Mouse (Mus musculus): ENCODE results near the gene Acap2. TPM values are rescaled to one million over a fixed set of nuclear protein-coding genes. Genes with fewer than 3 reads are reported as not detected.

Acap2 gene
- polyA plus RNA-seq, 1 experiment from 2014 or later, result 8.9 TPM

- H3K4me2 ChIP-seq (ENCODE audit: low read length), result no peak overlapping the region
- H3K27me3 ChIP-seq (ENCODE audit: control insufficient read depth, insufficient read depth, low read depth, low read length), result no peaks in the 10 kb centered on the region
- H3K9ac ChIP-seq (ENCODE audit: low read depth, low read length), result no peak overlapping the region
- H3K36me3 ChIP-seq (ENCODE audit: control insufficient read depth, insufficient read depth, low read length), result peaks cover 5% of the 10 kb centered on the region; the same call in 1 of the 2 replicates
- H3K27ac ChIP-seq (ENCODE audit: low read length), result no peak overlapping the region
- no peak overlapping the region for H3K4me3 ChIP-seq (ENCODE audit: low read depth, low read length)
- ATAC-seq, result no peak
- 26% methylated on average over 6 of the region's 6 CpGs for WGBS
- H3K9me3 ChIP-seq (replicated peaks; ENCODE audit: control insufficient read depth, low read length, poor library complexity, severe bottlenecking), result no peaks in the 10 kb centered on the region
- H3K4me1 ChIP-seq (ENCODE audit: control insufficient read depth, insufficient read depth, low read length), result no peaks in the 10 kb centered on the region
These were observed 59.1 kb downstream of the Acap2 start for GRCm38 (mm10) chr16:31141916-31142315.

- Histone ChIP-seq H3K36me3 (ENCODE audit: control insufficient read depth, insufficient read depth, low read length) (peaks cover 5% of the 10 kb centered on the region), H3K4me3 (ENCODE audit: low read depth, low read length) (no peak overlapping the region), H3K27ac (ENCODE audit: low read length) (no peak overlapping the region), H3K9ac (ENCODE audit: low read depth, low read length) (no peak overlapping the region), H3K27me3 (ENCODE audit: control insufficient read depth, insufficient read depth, low read depth, low read length) (no peaks in the 10 kb centered on the region), H3K4me1 (ENCODE audit: control insufficient read depth, insufficient read depth, low read length) (no peaks in the 10 kb centered on the region), H3K4me2 (ENCODE audit: low read length) (no peak overlapping the region), H3K9me3 (replicated peaks; ENCODE audit: control insufficient read depth, low read length, poor library complexity, severe bottlenecking) (no peaks in the 10 kb centered on the region)
- WGBS, result 66% methylated on average over 13 of the region's 13 CpGs
- no peak for ATAC-seq
These were observed 64.3 kb downstream of the Acap2 start for GRCm38 (mm10) chr16:31136616-31137253.

GRCm38 (mm10) chr16:31135519-31135918 is 65.5 kb downstream of the Acap2 start:
- H3K36me3 ChIP-seq (ENCODE audit: control insufficient read depth, insufficient read depth, low read length), result peaks cover 8% of the 10 kb centered on the region
- H3K9me3 ChIP-seq (replicated peaks; ENCODE audit: control insufficient read depth, low read length, poor library complexity, severe bottlenecking), result no peaks in the 10 kb centered on the region
- no peaks in the 10 kb centered on the region for H3K27me3 ChIP-seq (ENCODE audit: control insufficient read depth, insufficient read depth, low read depth, low read length)
- 63% methylated on average over 8 of the region's 8 CpGs for WGBS
- H3K9ac ChIP-seq (ENCODE audit: low read depth, low read length), result no peak overlapping the region
- ATAC-seq, result no peak
- H3K4me2 ChIP-seq (ENCODE audit: low read length), result no peak overlapping the region
- H3K4me3 ChIP-seq (ENCODE audit: low read depth, low read length), result no peak overlapping the region
- no peak overlapping the region for H3K27ac ChIP-seq (ENCODE audit: low read length)
- H3K4me1 ChIP-seq (ENCODE audit: control insufficient read depth, insufficient read depth, low read length), result no peaks in the 10 kb centered on the region

GRCm38 (mm10) chr16:31131531-31131930 is 69.5 kb downstream of the Acap2 start:
- 75% methylated on average over 5 of the region's 5 CpGs for WGBS
- Histone ChIP-seq H3K4me3 (ENCODE audit: low read depth, low read length) (no peak overlapping the region), H3K36me3 (ENCODE audit: control insufficient read depth, insufficient read depth, low read length) (peaks cover 10% of the 10 kb centered on the region), H3K9me3 (replicated peaks; ENCODE audit: control insufficient read depth, low read length, poor library complexity, severe bottlenecking) (no peaks in the 10 kb centered on the region), H3K27me3 (ENCODE audit: control insufficient read depth, insufficient read depth, low read depth, low read length) (no peaks in the 10 kb centered on the region), H3K4me1 (ENCODE audit: control insufficient read depth, insufficient read depth, low read length) (no peaks in the 10 kb centered on the region), H3K27ac (ENCODE audit: low read length) (no peak overlapping the region), H3K9ac (ENCODE audit: low read depth, low read length) (no peak overlapping the region), H3K4me2 (ENCODE audit: low read length) (no peak overlapping the region)
- ATAC-seq, result no peak

GRCm38 (mm10) chr16:31128116-31128515 is 72.9 kb downstream of the Acap2 start:
- Histone ChIP-seq H3K4me1 (ENCODE audit: control insufficient read depth, insufficient read depth, low read length) (no peaks in the 10 kb centered on the region), H3K36me3 (ENCODE audit: control insufficient read depth, insufficient read depth, low read length) (peaks cover 10% of the 10 kb centered on the region), H3K9ac (ENCODE audit: low read depth, low read length) (no peak overlapping the region), H3K27me3 (ENCODE audit: control insufficient read depth, insufficient read depth, low read depth, low read length) (no peaks in the 10 kb centered on the region), H3K4me2 (ENCODE audit: low read length) (no peak overlapping the region), H3K4me3 (ENCODE audit: low read depth, low read length) (no peak overlapping the region), H3K27ac (ENCODE audit: low read length) (no peak overlapping the region), H3K9me3 (replicated peaks; ENCODE audit: control insufficient read depth, low read length, poor library complexity, severe bottlenecking) (no peaks in the 10 kb centered on the region)
- ATAC-seq, result no peak
- WGBS, result 96% methylated on average over 5 of the region's 5 CpGs

GRCm38 (mm10) chr16:31124991-31125390 is 76.1 kb downstream of the Acap2 start:
- no peaks in the 10 kb centered on the region for H3K4me1 ChIP-seq (ENCODE audit: control insufficient read depth, insufficient read depth, low read length)
- H3K27me3 ChIP-seq (ENCODE audit: control insufficient read depth, insufficient read depth, low read depth, low read length), result no peaks in the 10 kb centered on the region
- no peak overlapping the region for H3K4me2 ChIP-seq (ENCODE audit: low read length)
- no peak overlapping the region for H3K4me3 ChIP-seq (ENCODE audit: low read depth, low read length)
- H3K9me3 ChIP-seq (replicated peaks; ENCODE audit: control insufficient read depth, low read length, poor library complexity, severe bottlenecking), result no peaks in the 10 kb centered on the region
- ATAC-seq, result no peak
- 60% methylated on average over 5 of the region's 5 CpGs for WGBS
- H3K9ac ChIP-seq (ENCODE audit: low read depth, low read length), result no peak overlapping the region
- no peak overlapping the region for H3K27ac ChIP-seq (ENCODE audit: low read length)
- H3K36me3 ChIP-seq (ENCODE audit: control insufficient read depth, insufficient read depth, low read length), result peaks cover 12% of the 10 kb centered on the region

GRCm38 (mm10) chr16:31121612-31122011 is 79.4 kb downstream of the Acap2 start:
- no peak overlapping the region for H3K4me2 ChIP-seq (ENCODE audit: low read length)
- H3K27me3 ChIP-seq (ENCODE audit: control insufficient read depth, insufficient read depth, low read depth, low read length), result no peaks in the 10 kb centered on the region
- H3K9me3 ChIP-seq (replicated peaks; ENCODE audit: control insufficient read depth, low read length, poor library complexity, severe bottlenecking), result no peaks in the 10 kb centered on the region
- H3K4me1 ChIP-seq (ENCODE audit: control insufficient read depth, insufficient read depth, low read length), result no peaks in the 10 kb centered on the region
- H3K4me3 ChIP-seq (ENCODE audit: low read depth, low read length), result no peak overlapping the region
- WGBS, result 98% methylated on average over 6 of the region's 6 CpGs
- no peak overlapping the region for H3K27ac ChIP-seq (ENCODE audit: low read length)
- H3K36me3 ChIP-seq (ENCODE audit: control insufficient read depth, insufficient read depth, low read length), result peaks cover 6% of the 10 kb centered on the region
- ATAC-seq, result no peak
- no peak overlapping the region for H3K9ac ChIP-seq (ENCODE audit: low read depth, low read length)

- Histone ChIP-seq H3K9ac (ENCODE audit: low read depth, low read length) (no peak overlapping the region), H3K36me3 (ENCODE audit: control insufficient read depth, insufficient read depth, low read length) (peaks cover 23% of the 10 kb centered on the region), H3K4me3 (ENCODE audit: low read depth, low read length) (no peak overlapping the region), H3K9me3 (replicated peaks; ENCODE audit: control insufficient read depth, low read length, poor library complexity, severe bottlenecking) (no peaks in the 10 kb centered on the region; the same call in 1 of the 2 replicates), H3K4me1 (ENCODE audit: control insufficient read depth, insufficient read depth, low read length) (no peaks in the 10 kb centered on the region), H3K27ac (ENCODE audit: low read length) (no peak overlapping the region), H3K27me3 (ENCODE audit: control insufficient read depth, insufficient read depth, low read depth, low read length) (no peaks in the 10 kb centered on the region), H3K4me2 (ENCODE audit: low read length) (no peak overlapping the region)
- no peak for ATAC-seq
These were observed 87.4 kb downstream of the Acap2 start for GRCm38 (mm10) chr16:31113596-31113995.

- Histone ChIP-seq H3K36me3 (ENCODE audit: control insufficient read depth, insufficient read depth, low read length) (peaks cover 25% of the 10 kb centered on the region), H3K27ac (ENCODE audit: low read length) (no peak overlapping the region)
- 78% methylated on average over 2 of the region's 2 CpGs for WGBS
These were observed 99.7 kb downstream of the Acap2 start for GRCm38 (mm10) chr16:31101352-31101751.

More at GRCm38 (mm10) chr16:31101352-31101751, 99.7 kb downstream of the Acap2 start:
- no peak for ATAC-seq
- Histone ChIP-seq H3K4me1 (ENCODE audit: control insufficient read depth, insufficient read depth, low read length) (no peaks in the 10 kb centered on the region), H3K4me3 (ENCODE audit: low read depth, low read length) (no peak overlapping the region), H3K9ac (ENCODE audit: low read depth, low read length) (no peak overlapping the region), H3K4me2 (ENCODE audit: low read length) (no peak overlapping the region), H3K9me3 (replicated peaks; ENCODE audit: control insufficient read depth, low read length, poor library complexity, severe bottlenecking) (no peaks in the 10 kb centered on the region), H3K27me3 (ENCODE audit: control insufficient read depth, insufficient read depth, low read depth, low read length) (no peaks in the 10 kb centered on the region)

Measured in midbrain, embryonic 16.5 days (tissue).